23 mouse cellular contexts compared by ENCODE assay signal in genomic region chr2:72852509-72852908, GRCm38 (mm10).
DNase-seq lines count a peak whose midpoint lies in the region; ATAC-seq and TF ChIP-seq lines count a peak whose summit lies in the region.
"Had no signal": no experiment of that assay in that cellular context is flagged by ENCODE, and none has a peak within 500 bp of the region (broad histone marks: within the 10 kb centered on the region; RNA-seq: fewer than 3 reads in every experiment).

No protein-coding gene starts in this region.

- DNase-seq in adrenal gland, adult 8-10 months = peak; percentile 48
- no peak for DNase-seq in adrenal gland, adult 18-20 months (ENCODE audit: low spot score in 2 of 2)
- DNase-seq in liver, postnatal 0 days = no peak
- no peak for DNase-seq in liver
- peak; percentile 3 for DNase-seq in c-Kit-positive CD71-positive TER-119-positive erythroid progenitor cells, embryonic 14.5 days (ENCODE audit: low spot score)
- DNase-seq in cerebellum, adult 11-12 months = no peak
- DNase-seq: B cell, adult 2 months; cerebellum, adult 2 months; heart, adult 2 months; kidney, adult 2 months; kidney, postnatal 10 days; lung, postnatal 14 days; right cerebral cortex, postnatal 14 days; thymus, postnatal 36 days had no signal

- peak; percentile 35; the same call in 1 of the 2 replicates for ATAC-seq in liver, postnatal 0 days
- ATAC-seq in hindbrain, embryonic 12.5 days (ENCODE audit: low FRiP score) = no peak
- ATAC-seq: forebrain, embryonic 14.5 days; midbrain, embryonic 16.5 days had no signal

- no peak overlapping the region for H3K9ac ChIP-seq in liver, postnatal 0 days (replicated peaks)
- no peak overlapping the region for H3K9ac ChIP-seq in hindbrain, embryonic 12.5 days
- H3K9ac ChIP-seq: embryonic facial prominence, embryonic 12.5 days; limb, embryonic 12.5 days; liver, embryonic 15.5 days; neural tube, embryonic 15.5 days had no signal

- TF ChIP-seq EP300 in liver, postnatal 0 days (IDR thresholded peaks at IDR 0.05; ENCODE audit: low read depth) = no peak

- H3K4me3 ChIP-seq in liver, postnatal 0 days (ENCODE audit: low read depth, low read length) = no peak overlapping the region
- no peak overlapping the region for H3K4me3 ChIP-seq in hindbrain, embryonic 12.5 days
- H3K4me3 ChIP-seq: embryonic facial prominence, embryonic 12.5 days; erythroblast, embryonic 14.5 days; heart, adult 2 months; hindbrain, embryonic 10.5 days; limb, embryonic 12.5 days; liver, embryonic 15.5 days; neural tube, embryonic 15.5 days had no signal

- WGBS in liver, postnatal 0 days (ENCODE audit: insufficient replicate concordance) = 35% methylated on average over 4 of the region's 4 CpGs
- WGBS in hindbrain, embryonic 12.5 days = 82% methylated on average over 4 of the region's 4 CpGs

- H3K9me3 ChIP-seq in liver, postnatal 0 days (ENCODE audit: low read length) = no peaks in the 10 kb centered on the region
- no peaks in the 10 kb centered on the region for H3K9me3 ChIP-seq in hindbrain, embryonic 12.5 days (replicated peaks)
- H3K9me3 ChIP-seq: embryonic facial prominence, embryonic 12.5 days; limb, embryonic 12.5 days; liver, embryonic 15.5 days; neural tube, embryonic 15.5 days had no signal

- no peak overlapping the region for H3K4me2 ChIP-seq in liver, postnatal 0 days (ENCODE audit: low read depth, low read length)
- no peak overlapping the region for H3K4me2 ChIP-seq in hindbrain, embryonic 12.5 days (replicated peaks)
- H3K4me2 ChIP-seq: embryonic facial prominence, embryonic 12.5 days; limb, embryonic 12.5 days; liver, embryonic 15.5 days; neural tube, embryonic 15.5 days had no signal

- TF ChIP-seq CTCF in liver, postnatal 0 days (IDR thresholded peaks at IDR 0.05; ENCODE audit: low read depth) = no peak

- no peaks in the 10 kb centered on the region for H3K27me3 ChIP-seq in liver, postnatal 0 days (ENCODE audit: insufficient read depth, low read length)
- no peaks in the 10 kb centered on the region for H3K27me3 ChIP-seq in hindbrain, embryonic 12.5 days
- H3K27me3 ChIP-seq: embryonic facial prominence, embryonic 12.5 days; limb, embryonic 12.5 days; liver, embryonic 15.5 days; neural tube, embryonic 15.5 days had no signal

- H3K27ac ChIP-seq in liver, postnatal 0 days (ENCODE audit: low read depth) = no peak overlapping the region
- H3K27ac ChIP-seq in hindbrain, embryonic 12.5 days = no peak overlapping the region
- H3K27ac ChIP-seq: embryonic facial prominence, embryonic 12.5 days; heart, adult 2 months; hindbrain, embryonic 10.5 days; limb, embryonic 12.5 days; liver, embryonic 15.5 days; neural tube, embryonic 15.5 days had no signal

- H3K4me1 ChIP-seq in liver, postnatal 0 days (ENCODE audit: insufficient read depth) = no peaks in the 10 kb centered on the region
- H3K4me1 ChIP-seq in hindbrain, embryonic 12.5 days = peaks cover 11% of the 10 kb centered on the region
- H3K4me1 ChIP-seq: liver, embryonic 15.5 days; neural tube, embryonic 15.5 days had no signal

- H3K36me3 ChIP-seq in liver, postnatal 0 days (replicated peaks; ENCODE audit: insufficient read depth, low read length) = no peaks in the 10 kb centered on the region
- H3K36me3 ChIP-seq in hindbrain, embryonic 12.5 days = no peaks in the 10 kb centered on the region
- H3K36me3 ChIP-seq: embryonic facial prominence, embryonic 12.5 days; hindbrain, embryonic 10.5 days; limb, embryonic 12.5 days; liver, embryonic 15.5 days; neural tube, embryonic 15.5 days had no signal

Comparison
In these comparisons a context has a peak if more than half of its experiments do, and no peak if none do; other contexts are left out.
1. DNase-seq: peak in adrenal gland, adult 8-10 months (single experiment) and c-Kit-positive CD71-positive TER-119-positive erythroid progenitor cells, embryonic 14.5 days (single experiment); none in adrenal gland, adult 18-20 months (0 of 2), liver, postnatal 0 days (single experiment), liver (single experiment) and cerebellum, adult 11-12 months (single experiment).